Mouse (Mus musculus) heart, adult 9 months (tissue): ENCODE data around the gene Iqcf1.

Source experiments
- DNase-seq, 2 experiments: peaks; one replicate each; pipeline ENCODE4 v3.0.0; 2022; ENCODE audit warnings: low spot score in 2 of 2

Iqcf1 gene

DNA sequence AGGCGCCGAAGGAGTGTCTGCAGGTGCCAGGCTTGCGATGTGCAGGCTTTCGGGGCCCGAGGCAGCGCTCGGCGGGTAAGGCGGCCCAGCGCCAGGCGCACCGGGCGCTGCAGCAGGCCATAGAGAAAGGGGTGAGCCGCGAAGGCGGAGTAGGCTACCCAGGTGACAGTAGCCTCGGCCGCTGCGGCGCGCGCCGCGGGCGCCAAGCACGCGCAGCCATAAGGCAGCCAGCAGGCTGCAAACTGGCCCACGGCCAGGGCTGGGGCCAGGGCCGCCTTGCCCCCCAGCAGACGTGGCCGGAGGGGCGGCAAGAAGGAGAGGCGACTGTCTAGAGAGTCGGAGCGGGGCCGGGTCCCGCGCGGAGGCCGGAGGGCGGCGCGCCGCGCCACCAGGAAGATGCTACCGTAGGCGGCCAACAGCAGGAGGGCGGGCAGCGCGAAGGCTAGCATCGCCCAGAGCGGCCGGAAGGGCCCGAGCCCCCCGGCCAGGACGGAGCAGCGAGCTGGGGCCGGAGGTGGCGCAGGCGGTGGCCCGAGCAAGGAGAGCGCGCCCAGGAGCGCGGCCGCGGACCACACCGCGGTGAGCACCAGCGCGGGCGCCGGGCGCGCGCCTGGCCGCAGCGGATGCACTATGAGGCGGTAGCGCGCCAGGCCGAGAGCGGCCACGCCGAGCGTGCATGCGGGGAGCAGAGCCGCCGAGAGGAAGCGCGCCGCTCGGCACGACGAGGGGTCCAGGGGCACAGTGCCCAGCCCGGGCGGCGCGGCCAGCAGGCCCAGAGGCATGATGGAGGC lies 34.8 kb upstream of the Iqcf1 start:
- DNase-seq: no peak

DNA sequence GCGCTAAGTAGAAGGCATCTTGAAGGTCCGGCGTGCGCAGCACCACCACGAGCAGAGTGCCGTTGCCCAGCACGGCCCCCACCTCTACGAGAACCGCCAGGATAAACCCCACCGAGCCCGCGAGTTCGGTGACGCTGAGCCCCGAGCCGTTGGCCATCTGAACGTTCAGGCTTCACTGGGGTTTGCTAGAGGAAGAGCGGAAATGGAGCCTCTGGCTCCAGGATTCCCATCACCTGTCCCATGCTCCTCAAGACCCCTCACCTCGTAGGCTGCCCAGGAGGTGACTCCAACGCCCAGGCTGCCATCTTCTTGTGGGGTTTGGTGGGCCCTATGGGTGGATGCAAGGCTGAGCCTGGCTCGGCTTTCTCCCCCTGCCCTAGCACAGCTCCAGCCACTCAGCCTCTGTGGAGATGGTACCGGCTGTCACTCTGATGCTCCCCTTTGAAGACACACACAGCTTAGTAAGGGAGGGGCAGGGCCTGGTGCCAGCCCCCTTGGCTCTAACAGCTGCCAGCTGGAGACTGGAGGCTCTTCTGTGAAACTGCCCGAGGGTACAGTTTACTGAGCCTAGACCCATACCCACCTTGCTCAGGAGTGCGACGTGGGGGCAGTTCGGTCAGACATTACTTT lies 34.1 kb upstream of the Iqcf1 start, which contains the start of gene Gpr62:
Gene Gpr62 (minus strand): TSS at position 368 of the 630 bp plus-strand sequence.
- DNase-seq: no peak

GRCm38 (mm10) chr9:106466721-106467120 lies 33.0 kb upstream of the Iqcf1 start:
- no peak for DNase-seq

GRCm38 (mm10) chr9:106467746-106468145 lies 32.0 kb upstream of the Iqcf1 start:
- no peak for DNase-seq

GRCm38 (mm10) chr9:106469317-106469716 lies 30.4 kb upstream of the Iqcf1 start:
- no peak for DNase-seq

- DNase-seq: no peak
Measured at GRCm38 (mm10) chr9:106469776-106470175, 30.0 kb upstream of the Iqcf1 start.

DNA sequence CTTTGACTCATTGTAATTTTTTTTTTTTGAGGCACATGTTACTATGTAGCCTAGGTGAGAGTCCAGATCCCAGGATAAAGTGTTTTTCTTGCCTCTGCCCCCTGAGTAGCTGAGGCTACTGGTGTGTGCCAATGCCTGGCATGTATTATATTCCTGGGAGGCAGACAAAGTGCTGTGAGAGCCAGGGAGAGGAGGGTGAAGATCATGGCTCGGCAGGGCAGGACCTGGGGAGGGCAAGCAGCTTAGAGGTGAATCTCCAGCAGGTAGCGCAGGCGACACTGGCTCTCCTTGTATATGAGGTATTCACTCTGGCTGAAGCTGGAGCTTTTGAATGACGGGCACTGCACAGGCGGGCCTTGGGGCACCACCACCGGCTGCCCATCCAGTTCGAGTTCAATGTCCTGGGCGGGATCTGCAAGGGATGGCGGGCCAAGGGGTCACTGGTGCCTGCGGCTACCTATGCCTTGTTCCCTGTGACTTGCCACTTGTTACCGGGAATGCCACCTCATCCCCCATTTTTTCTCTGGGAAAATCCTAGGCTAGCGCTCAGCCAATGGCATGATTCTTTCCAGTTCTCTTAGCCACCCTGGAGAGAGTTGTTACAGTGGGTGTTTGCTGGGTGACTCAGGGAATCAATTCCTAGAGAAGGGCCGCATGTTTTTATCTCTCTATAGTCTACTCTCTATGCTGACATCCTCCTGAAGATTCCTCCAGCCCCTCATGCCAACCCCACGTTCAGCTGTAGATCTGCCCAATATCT lies 28.6 kb upstream of the Iqcf1 start:
- DNase-seq: no peak

DNA sequence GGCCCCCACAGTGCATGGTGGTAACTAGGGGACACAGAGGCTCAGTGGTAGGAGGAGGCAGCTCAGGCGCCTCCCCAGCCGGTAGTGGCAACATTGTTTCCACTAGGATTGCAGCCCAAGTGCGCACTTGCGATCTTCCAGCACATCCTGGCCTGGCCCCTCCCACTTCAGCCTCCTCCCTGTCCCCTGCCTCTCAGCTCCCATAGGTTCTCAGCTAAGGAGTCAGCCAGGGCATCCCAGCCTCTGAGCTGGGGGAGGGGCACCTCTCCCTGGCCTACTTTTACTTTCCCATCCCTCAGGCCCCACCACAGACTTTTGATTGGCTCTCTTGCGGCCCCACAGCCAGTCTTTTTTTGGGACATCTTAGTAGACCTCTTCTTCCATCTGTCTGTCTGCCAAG lies 27.9 kb upstream of the Iqcf1 start:
- DNase-seq: peak; percentile 83 to 88

DNA sequence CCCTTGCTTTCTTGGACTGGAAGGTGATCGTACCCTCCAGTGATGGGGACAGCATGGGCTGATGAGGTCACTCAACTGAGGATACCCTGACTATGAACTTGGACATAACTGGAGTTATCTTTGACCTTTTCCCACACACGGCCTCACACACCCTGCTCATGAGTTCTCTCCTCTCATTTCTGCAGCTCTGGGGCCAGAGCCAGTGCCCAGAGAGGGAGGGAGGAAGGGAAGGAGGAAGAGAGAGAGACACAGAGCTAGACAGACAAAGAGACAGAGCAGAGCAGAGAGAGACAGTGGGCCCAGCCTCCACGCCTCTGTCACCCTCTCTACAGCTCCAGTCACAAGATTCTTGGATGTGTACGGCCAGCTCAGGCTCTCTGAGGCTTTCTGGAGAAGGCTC lies 27.4 kb upstream of the Iqcf1 start:
- no peak for DNase-seq

DNA sequence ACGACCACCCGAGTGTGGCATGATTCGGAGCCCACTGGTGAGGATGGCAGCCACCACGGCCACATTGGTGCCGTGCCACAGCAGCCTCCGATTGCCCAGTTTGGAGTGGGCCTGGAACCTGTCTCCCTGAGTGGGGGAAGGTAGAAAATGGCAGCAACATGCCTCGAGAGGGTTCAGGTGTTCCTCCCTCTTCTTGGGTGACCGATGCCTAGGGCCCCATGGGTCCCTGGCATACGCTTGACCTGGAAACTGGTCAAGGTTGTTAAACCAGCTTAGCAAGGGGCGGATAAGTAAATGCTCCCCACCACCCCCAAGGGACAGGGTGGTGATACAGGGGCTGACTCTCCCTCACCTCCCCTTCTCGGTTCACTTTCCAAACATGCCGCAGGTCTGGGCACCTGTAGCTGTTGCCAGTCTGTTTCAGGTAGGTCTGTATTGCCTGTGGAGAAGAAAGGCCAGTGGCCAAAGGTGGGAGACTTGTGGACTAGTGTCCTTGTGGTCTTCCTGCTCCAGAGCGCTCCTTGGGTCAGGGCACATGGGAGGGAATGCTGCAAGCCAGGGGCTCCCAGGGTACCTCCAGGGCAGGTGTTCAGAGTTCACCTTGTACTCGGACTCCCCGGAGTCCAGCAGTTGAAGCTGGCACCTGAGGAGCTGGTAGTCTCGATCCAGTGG lies 26.6 kb upstream of the Iqcf1 start:
- peak; percentile 6 to 15 for DNase-seq

DNA sequence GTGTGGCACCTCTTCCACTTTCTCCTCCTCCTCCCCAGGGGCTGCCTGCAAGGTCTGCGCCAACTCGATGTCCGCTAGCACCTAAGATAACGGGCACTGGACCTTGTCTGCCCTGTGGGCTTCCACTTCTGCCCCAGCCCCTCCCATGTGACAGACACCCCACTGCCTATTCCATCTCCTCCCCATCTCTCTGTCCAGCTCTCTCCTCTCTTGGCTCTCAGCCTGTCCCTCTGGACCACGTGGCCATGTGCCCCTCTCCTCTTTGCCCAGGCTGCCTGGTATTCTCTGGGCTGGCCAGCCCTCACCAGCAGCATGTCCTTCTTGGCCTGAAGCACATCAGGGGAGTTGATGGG lies 26.0 kb upstream of the Iqcf1 start:
- DNase-seq: peak; percentile 10 to 28

- DNase-seq: peak; percentile 69 to 70
Measured at GRCm38 (mm10) chr9:106474456-106474855, 25.3 kb upstream of the Iqcf1 start.

- peak; percentile 47 to 53 for DNase-seq
Measured at GRCm38 (mm10) chr9:106475046-106475445, 24.7 kb upstream of the Iqcf1 start.

GRCm38 (mm10) chr9:106475663-106476001 lies 24.1 kb upstream of the Iqcf1 start, which contains the start of gene Rrp9:
TSS of gene Rrp9 (plus strand) at chr9:106475963.
- peak in 1 of 2 experiments; percentile 22 for DNase-seq

DNA sequence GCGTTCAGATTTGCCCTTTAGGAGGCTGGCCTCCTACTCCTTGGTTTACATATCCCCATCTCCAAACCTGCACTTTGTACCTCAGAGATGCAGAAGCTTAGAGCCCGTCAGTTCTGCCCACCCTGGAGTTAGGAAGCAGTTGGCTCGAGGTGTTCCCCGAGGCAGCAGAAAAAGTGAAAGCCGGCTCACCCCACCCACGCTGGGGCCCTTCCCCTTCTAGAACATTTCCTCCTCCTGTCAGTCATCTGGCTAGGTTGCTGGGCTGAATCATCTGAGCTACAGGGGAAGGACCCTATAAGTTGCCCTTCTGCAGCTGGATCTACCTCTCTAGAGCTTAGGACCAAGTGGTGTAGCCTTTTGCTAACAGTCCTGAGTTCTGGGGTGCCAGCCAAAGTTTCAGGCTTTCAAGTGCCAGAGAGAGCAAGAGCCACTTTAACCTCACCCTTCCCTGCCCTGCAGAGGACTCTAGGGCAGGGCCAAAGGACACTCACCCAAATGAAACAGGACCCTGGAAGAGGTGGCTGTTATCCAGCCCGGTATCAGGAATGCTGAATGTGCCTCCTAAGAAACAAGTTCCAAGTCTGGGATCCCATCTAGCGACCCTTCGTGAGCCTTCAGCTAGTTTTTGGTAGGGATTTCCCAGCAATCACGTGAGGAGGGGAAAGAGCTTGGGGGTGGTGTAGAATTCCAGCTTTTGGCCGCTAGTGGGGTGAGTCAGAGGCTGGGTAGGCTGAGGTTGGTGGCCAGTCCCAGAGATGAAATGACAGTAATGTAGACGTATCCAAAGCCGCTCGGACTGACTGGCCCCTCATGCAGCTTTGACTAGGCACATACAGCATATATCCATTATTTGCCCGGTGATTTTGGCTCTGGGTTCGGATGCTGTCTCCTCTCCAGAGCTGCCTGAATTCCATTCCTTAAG lies 23.5 kb upstream of the Iqcf1 start:
- peak; percentile 79 to 82 for DNase-seq

DNA sequence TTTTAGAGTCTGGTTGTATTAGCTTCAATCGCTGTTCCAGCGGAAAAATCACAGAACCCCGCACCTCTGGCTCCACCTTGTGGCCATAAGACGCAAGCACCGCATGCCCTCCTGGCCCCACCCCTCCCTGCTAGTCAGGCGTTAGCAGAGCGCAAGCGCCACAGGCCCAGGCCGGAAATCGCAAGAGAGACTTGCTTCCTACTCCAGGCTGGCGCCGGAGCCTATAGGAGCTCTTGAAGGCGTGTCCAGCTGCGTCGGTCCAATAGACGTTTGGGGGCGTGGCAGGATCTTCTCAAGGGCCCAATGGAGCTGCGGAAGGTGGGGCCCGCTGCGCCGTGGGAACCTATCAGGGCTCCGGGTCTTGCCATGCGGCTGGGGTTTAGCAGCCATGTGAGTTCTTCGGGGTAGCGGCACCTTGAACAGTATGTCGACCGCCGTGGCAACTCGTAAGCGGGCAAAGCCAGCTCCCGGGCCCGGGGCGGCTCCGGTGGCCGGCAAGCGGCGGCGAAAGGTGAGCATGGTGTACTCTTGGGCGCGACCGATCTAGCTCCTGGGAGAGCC lies 22.8 kb upstream of the Iqcf1 start, which contains the start of gene Parp3:
Gene Parp3 (minus strand): TSS at position 26 of the 561 bp plus-strand sequence.
- peak; percentile 100 for DNase-seq

GRCm38 (mm10) chr9:106477649-106478048 lies 22.1 kb upstream of the Iqcf1 start:
- peak in 1 of 2 experiments; percentile 11 for DNase-seq

DNA sequence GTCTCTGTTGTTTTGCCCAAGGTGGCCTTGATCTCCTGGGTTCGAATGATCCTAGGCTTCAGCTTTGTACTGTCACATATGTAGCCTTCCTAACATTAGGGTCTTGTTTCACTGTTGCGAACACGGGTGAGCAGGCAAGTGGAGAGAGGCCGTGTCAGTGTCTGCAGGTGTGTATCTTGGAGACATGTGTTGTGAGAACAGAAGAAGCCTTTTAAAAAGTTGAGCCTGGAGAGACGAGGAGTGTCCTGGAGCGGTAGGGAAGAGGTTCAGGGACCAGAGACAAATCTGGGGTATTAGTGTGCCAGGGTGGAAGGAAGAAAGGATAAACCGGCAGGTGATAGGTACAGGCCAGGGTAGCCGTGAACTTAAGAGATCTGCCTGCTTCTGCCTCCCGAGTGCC lies 21.7 kb upstream of the Iqcf1 start:
- peak; percentile 0 for DNase-seq

- peak in 1 of 2 experiments; percentile 0 for DNase-seq
Measured at GRCm38 (mm10) chr9:106480541-106480940, 19.2 kb upstream of the Iqcf1 start.

- DNase-seq: peak in 1 of 2 experiments; percentile 0
Measured at GRCm38 (mm10) chr9:106481075-106481474, 18.7 kb upstream of the Iqcf1 start.
